Mouse (Mus musculus) cerebellum, adult 2 months (tissue): ENCODE data around the gene Fbxo39. TPM values are rescaled to one million over a fixed set of nuclear protein-coding genes. Genes with fewer than 3 reads are reported as not detected.
"Not testable (repeated sequence)": the region's sequence is repeated elsewhere in the genome, so short reads cannot be mapped to it uniquely, and the experiment has no call there.

Experiments
- DNase-seq, 2 experiments: peaks; one replicate each; pipeline ENCODE4 v3.0.0; 2021
- H3K27ac ChIP-seq: fragments of 200-500 bp; 2 replicates; pipeline ENCODE4 v1.5.1; 2012; ENCODE audit warnings: low read length, control low read depth, inconsistent platforms; ENCODE audit not compliant: insufficient read depth
- H3K27me3 ChIP-seq: fragments of 200-500 bp; 2 replicates; pipeline ENCODE4 v1.6.1; 2012; ENCODE audit warnings: inconsistent platforms, mild to moderate bottlenecking, low read length, moderate library complexity; ENCODE audit not compliant: control insufficient read depth, insufficient read depth
- H3K4me1 ChIP-seq: fragments of 200-500 bp; 2 replicates; pipeline ENCODE4 v1.6.1; 2011; ENCODE audit warnings: low read length; ENCODE audit not compliant: control insufficient read depth, insufficient read depth
- H3K4me3 ChIP-seq: fragments of 200-500 bp; replicated peaks from 2 replicates; pipeline ENCODE3; 2011; ENCODE audit warnings: mild to moderate bottlenecking, low read depth, low read length, control low read depth; ENCODE audit not compliant: insufficient read depth
- CTCF ChIP-seq: fragments of 200-500 bp; IDR thresholded peaks from 2 replicates; pipeline ENCODE4 v1.5.1; 2011; ENCODE audit warnings: low read depth, mild to moderate bottlenecking, control low read depth, low read length, moderate library complexity, borderline replicate concordance; ENCODE audit not compliant: insufficient read depth
- POLR2A ChIP-seq: fragments of 200-500 bp; IDR thresholded peaks from 2 replicates; pipeline ENCODE4 v1.6.1; 2011; ENCODE audit warnings: low read length, control low read depth, borderline replicate concordance; ENCODE audit not compliant: insufficient read depth
- WGBS: fragments of 180-500 bp; shearing (Covaris S2); methylation state at CpG from one replicate; pipeline ENCODE4 v1.1.7; 2018; 5-methylcytosine and 5-hydroxymethylcytosine counted together
- polyA plus RNA-seq: library from polyadenylated mRNA; depleted of rRNA; stranded (reverse); fragments of >200 nt; gene quantifications from 2 replicates; pipeline ENCODE4 v1.2.3, GENCODE M21; 2012

Gene Fbxo39
- polyA plus RNA-seq, 1 experiment, result not detected

DNA sequence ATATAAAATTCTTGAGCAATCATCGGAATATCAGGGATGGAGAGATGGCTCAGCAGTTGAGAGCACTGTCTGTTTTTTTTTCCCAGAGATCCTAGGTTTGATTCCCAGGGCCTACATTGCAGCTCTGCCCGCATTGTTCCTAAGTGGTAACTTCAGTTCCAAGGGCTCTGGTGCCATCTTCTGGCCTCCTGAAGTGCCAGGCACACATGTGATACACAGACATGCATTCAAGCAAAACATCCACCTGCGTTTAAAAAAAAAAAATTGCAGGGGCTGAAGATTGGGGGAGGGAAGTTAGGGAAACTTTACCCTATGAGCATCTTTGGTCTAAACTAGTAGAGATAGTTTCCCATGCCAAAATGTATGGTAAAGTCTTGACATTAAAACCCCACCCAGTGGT is 10.2 kb downstream of the Fbxo39 start:
- no peaks in the 10 kb centered on the region for H3K4me1 ChIP-seq
- H3K27ac ChIP-seq, result no peak overlapping the region
- H3K27me3 ChIP-seq, result no peaks in the 10 kb centered on the region
- WGBS, result 74% methylated on average over 3 of the region's 3 CpGs
- H3K4me3 ChIP-seq, result no peak overlapping the region
- TF ChIP-seq POLR2A (no peak), CTCF (peak; percentile 40; the same call in 1 of the 2 replicates)
- DNase-seq, result no peak

DNA sequence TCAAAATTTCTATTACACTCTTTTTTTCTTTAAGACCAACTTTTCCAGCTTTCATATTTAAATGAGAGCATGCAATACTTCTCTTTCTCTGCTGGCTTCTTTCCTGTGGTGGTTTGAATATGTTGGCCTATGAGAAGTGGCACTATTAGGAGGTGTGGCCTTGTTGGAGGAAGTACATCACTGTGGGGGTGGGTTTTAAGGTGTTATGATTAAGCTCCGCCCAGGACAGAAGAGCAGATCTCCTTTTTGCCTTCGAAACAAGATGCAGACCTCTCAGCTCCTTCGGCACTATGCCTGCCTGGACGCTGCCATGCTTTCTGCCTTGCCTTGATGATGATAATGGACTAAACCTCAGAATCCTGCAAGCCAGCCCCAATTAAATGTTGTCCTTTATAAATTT is 11.5 kb downstream of the Fbxo39 start:
- TF ChIP-seq CTCF, result no peak
- TF ChIP-seq POLR2A, result no peak
- WGBS, result 87% methylated on average over 4 of the region's 4 CpGs
- Histone ChIP-seq H3K4me1 (no peaks in the 10 kb centered on the region), H3K4me3 (no peak overlapping the region), H3K27me3 (no peaks in the 10 kb centered on the region), H3K27ac (no peak overlapping the region)
- no peak for DNase-seq

DNA sequence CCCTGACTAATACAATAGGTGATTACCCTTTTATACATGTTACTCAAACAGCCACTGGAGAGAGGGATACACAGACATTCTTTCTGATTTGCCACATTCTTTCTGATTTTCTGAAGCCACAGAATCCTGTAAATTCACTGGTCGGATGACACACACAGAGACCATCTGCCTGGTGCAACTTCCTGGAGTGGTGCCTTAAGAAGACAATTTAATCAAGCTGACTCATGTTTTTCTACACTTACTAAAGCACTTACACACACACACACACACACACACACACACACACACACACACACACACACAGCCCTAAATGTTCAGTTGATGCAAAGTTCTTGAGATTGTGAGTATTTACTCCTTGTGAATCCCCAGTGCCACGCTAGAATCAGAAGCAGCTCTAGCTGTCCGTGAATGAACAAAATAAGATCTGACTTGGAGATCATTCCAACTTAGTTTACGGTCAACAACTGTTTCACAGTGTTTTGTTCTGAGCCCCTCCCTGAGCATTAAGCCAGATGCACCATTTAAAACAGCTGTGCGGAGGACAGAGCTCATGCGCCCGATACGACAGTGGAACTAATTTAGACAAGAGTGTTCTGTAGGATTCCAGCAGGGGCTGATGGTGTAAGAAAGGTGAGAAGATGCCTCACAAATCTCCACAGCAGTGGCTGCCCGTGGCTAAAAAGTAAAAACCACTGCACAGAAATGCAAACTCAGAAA is 18.9 kb downstream of the Fbxo39 start:
- Histone ChIP-seq H3K4me3 (no peak overlapping the region), H3K27me3 (no peaks in the 10 kb centered on the region; the same call in 1 of the 2 replicates), H3K4me1 (no peaks in the 10 kb centered on the region), H3K27ac (no peak overlapping the region)
- WGBS, result 50% methylated on average over 9 of the region's 9 CpGs
- TF ChIP-seq CTCF, result no peak
- no peak for TF ChIP-seq POLR2A
- peak in 1 of 2 experiments; percentile 30 for DNase-seq

DNA sequence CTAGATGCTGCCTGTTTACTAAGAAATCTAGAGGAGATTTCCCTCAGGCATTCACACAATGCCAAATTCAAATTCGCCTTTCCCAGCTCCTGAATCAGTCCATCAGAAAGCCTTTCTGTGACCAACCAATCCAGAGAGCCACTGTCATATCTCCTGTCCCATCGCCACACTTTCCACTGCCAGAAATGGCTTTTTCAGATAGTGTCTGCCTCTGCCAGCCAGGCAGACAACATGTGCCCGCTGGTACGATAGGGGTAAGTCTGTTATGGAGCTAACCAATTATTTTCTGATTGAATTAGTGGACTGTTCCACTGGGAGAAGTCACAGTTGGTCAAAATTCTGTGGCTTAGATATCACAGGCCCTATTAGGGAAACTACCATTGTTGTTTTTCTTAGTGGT is 20.4 kb downstream of the Fbxo39 start:
- no peak for DNase-seq
- Histone ChIP-seq H3K27ac (no peak overlapping the region), H3K27me3 (no peaks in the 10 kb centered on the region; the same call in 1 of the 2 replicates), H3K4me1 (no peaks in the 10 kb centered on the region), H3K4me3 (no peak overlapping the region)
- WGBS, result 81% methylated on average over 4 of the region's 4 CpGs
- TF ChIP-seq POLR2A (no peak), CTCF (no peak)

DNA sequence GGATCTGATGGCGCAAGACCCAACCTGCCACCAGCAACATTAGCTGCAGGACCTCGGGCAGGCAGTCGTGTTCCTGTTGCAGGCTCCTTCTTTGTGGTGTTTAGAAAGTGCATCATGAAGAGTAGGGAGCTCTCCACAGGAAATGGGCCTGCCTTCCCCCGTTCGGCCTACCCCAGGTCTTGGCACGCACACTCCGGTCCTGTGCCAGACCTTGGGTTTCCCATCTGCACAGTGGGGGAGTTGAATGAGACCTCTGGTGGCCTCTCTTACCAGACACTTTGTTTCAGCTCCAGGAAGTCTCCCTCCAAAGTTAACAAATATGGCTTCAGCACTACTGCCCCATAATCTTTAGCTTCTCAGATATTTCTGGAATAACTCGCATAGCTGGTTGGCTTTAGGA is 22.5 kb downstream of the Fbxo39 start:
- 44% methylated on average over 8 of the region's 8 CpGs for WGBS
- TF ChIP-seq POLR2A, result no peak
- no peak for TF ChIP-seq CTCF
- no peaks in the 10 kb centered on the region; the same call in 1 of the 2 replicates for H3K27me3 ChIP-seq
- H3K4me3 ChIP-seq, result no peak overlapping the region
- H3K27ac ChIP-seq, result no peak overlapping the region
- H3K4me1 ChIP-seq, result no peaks in the 10 kb centered on the region
- no peak for DNase-seq

DNA sequence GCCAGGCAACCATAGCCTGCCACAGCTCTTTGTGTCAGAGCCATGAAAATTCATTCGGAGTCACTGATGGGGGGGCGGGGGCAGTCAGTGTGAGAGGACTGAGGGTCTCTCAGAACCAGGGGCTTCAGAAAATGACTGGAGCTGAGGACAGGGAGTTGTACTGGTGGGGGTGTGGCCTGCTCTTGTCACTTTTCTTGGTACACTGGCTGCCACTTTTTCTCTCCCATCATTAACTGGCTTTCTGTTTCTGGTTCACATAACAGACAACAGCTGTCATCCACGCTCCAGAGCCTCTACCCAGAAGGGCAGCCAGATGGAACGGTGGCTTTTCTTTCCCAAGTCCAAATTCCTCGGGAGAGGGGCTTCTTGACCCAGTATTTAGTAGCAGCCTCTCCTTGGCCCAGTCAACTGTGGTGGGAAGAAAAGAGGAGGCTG is 24.2 kb downstream of the Fbxo39 start:
- no peak for DNase-seq
- TF ChIP-seq POLR2A (no peak), CTCF (no peak)
- no peaks in the 10 kb centered on the region for H3K4me1 ChIP-seq
- no peak overlapping the region for H3K27ac ChIP-seq
- H3K27me3 ChIP-seq, result no peaks in the 10 kb centered on the region; the same call in 1 of the 2 replicates
- 14% methylated on average over 5 of the region's 5 CpGs for WGBS
- no peak overlapping the region for H3K4me3 ChIP-seq

DNA sequence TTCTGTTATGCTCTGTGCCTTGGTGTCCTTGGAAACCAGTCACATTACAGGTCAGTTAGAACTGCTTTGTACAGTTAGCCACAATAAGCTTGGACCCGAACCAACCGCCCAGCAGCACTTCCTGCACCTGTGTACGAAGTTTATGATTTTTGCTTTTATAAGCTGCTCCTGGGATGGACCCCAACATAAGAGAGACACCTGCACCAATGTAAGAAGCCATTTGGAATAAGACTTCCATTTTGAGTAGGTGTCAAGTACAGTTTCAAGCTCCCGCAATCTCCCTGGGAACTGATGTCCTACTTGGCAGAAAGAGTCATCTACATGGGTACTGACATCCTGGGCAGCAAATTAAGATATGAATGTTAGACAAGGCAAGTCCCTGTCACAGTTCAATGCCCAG is 25.5 kb downstream of the Fbxo39 start:
- Histone ChIP-seq H3K27me3 (no peaks in the 10 kb centered on the region), H3K27ac (no peak overlapping the region), H3K4me3 (no peak overlapping the region), H3K4me1 (no peaks in the 10 kb centered on the region)
- no peak for DNase-seq
- WGBS, result 46% methylated on average over 4 of the region's 4 CpGs
- no peak for TF ChIP-seq CTCF
- TF ChIP-seq POLR2A, result no peak

DNA sequence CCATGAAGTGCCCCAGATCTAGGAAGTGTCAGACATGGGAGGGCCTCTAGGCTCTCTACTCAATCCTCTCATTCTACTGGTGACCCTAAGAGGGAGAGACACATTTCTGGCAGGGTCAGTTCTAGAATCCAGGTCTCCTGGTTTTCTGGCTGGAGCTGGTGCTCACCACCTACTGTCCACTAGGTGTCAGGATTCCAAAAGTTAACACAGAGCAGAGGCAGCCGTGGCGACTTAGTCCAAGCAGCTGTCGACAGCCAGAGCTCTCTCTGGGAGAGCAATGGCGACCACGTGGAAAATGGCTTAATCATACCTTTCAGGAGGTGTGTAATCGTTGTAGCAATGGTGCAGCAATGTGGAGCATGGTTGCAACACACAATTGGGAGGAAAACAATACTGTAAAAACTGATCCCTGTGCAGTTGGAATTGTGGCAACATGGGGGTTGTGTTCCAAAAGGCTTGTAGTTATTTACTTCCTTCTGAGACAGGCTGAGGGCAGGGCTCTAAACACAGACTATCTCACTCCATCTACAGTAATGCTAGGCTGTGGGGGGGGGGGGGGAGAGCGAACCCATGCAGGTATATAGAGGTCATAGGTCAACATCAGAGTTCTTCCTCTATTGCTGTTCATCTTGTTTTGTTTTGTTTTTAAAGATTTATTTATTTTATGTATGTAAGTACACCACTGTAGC is 28.4 kb downstream of the Fbxo39 start:
- no peaks in the 10 kb centered on the region for H3K4me1 ChIP-seq
- no peak overlapping the region for H3K27ac ChIP-seq
- H3K4me3 ChIP-seq, result no peak overlapping the region
- 13% methylated on average over 7 of the region's 7 CpGs for WGBS
- TF ChIP-seq CTCF (peak; percentile 77), POLR2A (no peak)
- H3K27me3 ChIP-seq, result no peaks in the 10 kb centered on the region
- peak; percentile 57 to 58 for DNase-seq

DNA sequence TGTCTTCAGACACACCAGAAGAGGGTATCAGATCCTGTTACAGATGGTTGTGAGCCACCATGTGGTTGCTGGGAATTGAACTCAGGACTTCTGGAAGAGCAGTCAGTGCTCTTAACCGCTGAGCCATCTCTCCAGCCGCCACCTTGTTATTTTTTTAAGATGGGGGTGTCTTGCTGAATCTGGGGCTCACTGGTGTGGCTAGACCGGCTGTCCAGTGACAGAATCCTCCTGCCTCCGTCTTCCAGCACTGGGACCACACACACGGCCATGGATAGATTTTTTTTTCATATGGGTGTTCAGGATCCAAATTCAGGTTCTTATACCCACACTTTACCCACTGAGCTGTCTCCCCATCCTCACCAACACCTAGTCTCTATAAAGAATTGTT is 29.0 kb downstream of the Fbxo39 start:
- H3K4me3 ChIP-seq, H3K4me1 ChIP-seq, H3K27me3 ChIP-seq, H3K27ac ChIP-seq, DNase-seq: not testable (repeated sequence)
- 91% methylated on average over 5 of the region's 5 CpGs for WGBS
